Comparison of ENCODE assay signal across 7 mouse cellular contexts in genomic region chr5:34526477-34526775, GRCm38 (mm10). TPM values are rescaled to one million over a fixed set of nuclear protein-coding genes. Genes with fewer than 3 reads are reported as not detected.
A peak's percentile ranks its signal among the peaks of the same experiment; 100 is the strongest.
DNase-seq lines count a peak whose midpoint lies in the region; ATAC-seq and TF ChIP-seq lines count a peak whose summit lies in the region.

No protein-coding gene starts in this region.

- no peaks in the 10 kb centered on the region for H3K9me3 ChIP-seq in kidney, postnatal 0 days (replicated peaks; ENCODE audit: low read length)
- no peaks in the 10 kb centered on the region for H3K9me3 ChIP-seq in ES-E14 (ENCODE audit: control insufficient read depth, insufficient read depth, low read depth, low read length)
- no peaks in the 10 kb centered on the region for H3K9me3 ChIP-seq in liver, embryonic 16.5 days (replicated peaks; ENCODE audit: control insufficient read depth, low read length)

- no peak for TF ChIP-seq POLR2A in cortical plate, adult 2 months (IDR thresholded peaks at IDR 0.05; ENCODE audit: extremely low read depth, insufficient read depth, low read length)

- peaks cover 2% of the 10 kb centered on the region; the same call in 1 of the 2 replicates for H3K4me1 ChIP-seq in kidney, postnatal 0 days (replicated peaks; ENCODE audit: insufficient read depth, low read length)
- 0 out of 4 replicates have a peak, but pooled peaks cover 0 to 6% of the 10 kb centered on the region in 2 experiments for H3K4me1 ChIP-seq in ES-E14 (ENCODE audit: control insufficient read depth in 2 of 2, insufficient read depth in 2 of 2, low read length in 2 of 2, poor library complexity in 1 of 2)
- H3K4me1 ChIP-seq in cortical plate, adult 2 months (ENCODE audit: control insufficient read depth, insufficient read depth, low read length): no peaks in the 10 kb centered on the region
- peaks cover 18% of the 10 kb centered on the region for H3K4me1 ChIP-seq in liver, embryonic 16.5 days (ENCODE audit: control insufficient read depth, low read depth, low read length)

- H3K9ac ChIP-seq in kidney, postnatal 0 days (ENCODE audit: low read depth, low read length): no peak overlapping the region
- H3K9ac ChIP-seq in ES-E14 (ENCODE audit: insufficient read depth, low read depth, low read length, poor library complexity, severe bottlenecking): no peak overlapping the region
- H3K9ac ChIP-seq in liver, embryonic 16.5 days (ENCODE audit: low read depth, low read length): peak overlapping the region; percentile 72

- ATAC-seq in kidney, postnatal 0 days (replicated peaks; ENCODE audit: low FRiP score, low read depth): no peak
- ATAC-seq in liver, embryonic 16.5 days (ENCODE audit: low read depth): no peak

- no peaks in the 10 kb centered on the region for H3K27me3 ChIP-seq in kidney, postnatal 0 days (ENCODE audit: insufficient read depth, low read length)
- no peaks in the 10 kb centered on the region; the same call in 1 of the 2 replicates for H3K27me3 ChIP-seq in liver, embryonic 16.5 days (ENCODE audit: control insufficient read depth, insufficient read depth, low read depth, low read length)

- no peak for DNase-seq in kidney, postnatal 0 days (ENCODE audit: low spot score)
- no peak for DNase-seq in kidney, adult 18-20 months
- DNase-seq in ES-E14 (ENCODE audit: low read depth, low spot score): peak; percentile 12
- no peak for DNase-seq in T-cell, adult 2 months (ENCODE audit: low spot score)
- no peak for DNase-seq in thymus, postnatal 36 days

- no peaks in the 10 kb centered on the region for H3K36me3 ChIP-seq in kidney, postnatal 0 days (ENCODE audit: insufficient read depth, low read length)
- H3K36me3 ChIP-seq in ES-E14 (ENCODE audit: control insufficient read depth, insufficient read depth, low read length, poor library complexity, severe bottlenecking): no peaks in the 10 kb centered on the region
- H3K36me3 ChIP-seq in liver, embryonic 16.5 days (ENCODE audit: control insufficient read depth, insufficient read depth): no peaks in the 10 kb centered on the region

- H3K4me2 ChIP-seq in kidney, postnatal 0 days (ENCODE audit: low read length): peak overlapping the region; percentile 59
- H3K4me2 ChIP-seq in liver, embryonic 16.5 days (ENCODE audit: low read depth, low read length): peak overlapping the region; percentile 83

- 51% methylated on average over 5 of the region's 5 CpGs for WGBS in kidney, postnatal 0 days
- 54% methylated on average over 5 of the region's 5 CpGs for WGBS in liver, embryonic 16.5 days (ENCODE audit: insufficient replicate concordance)

- H3K4me3 ChIP-seq in kidney, postnatal 0 days (replicated peaks; ENCODE audit: low read depth, low read length): no peak overlapping the region
- peak overlapping the region in 1 of 2 experiments; percentile 79; a peak in 1 of 4 replicates for H3K4me3 ChIP-seq in ES-E14 (ENCODE audit: insufficient read depth in 1 of 2, low read depth in 1 of 2, low read length in 2 of 2, poor library complexity in 1 of 2, severe bottlenecking in 1 of 2)
- 0 out of 2 replicates have a peak overlapping the region, but pooled peaks have one; percentile 39 for H3K4me3 ChIP-seq in cortical plate, adult 2 months (ENCODE audit: insufficient read depth, low read length)
- H3K4me3 ChIP-seq in liver, embryonic 16.5 days (ENCODE audit: low read depth, low read length): peak overlapping the region; percentile 81

- in situ Hi-C loops in ES-E14 (cut with MboI; ENCODE audit: low sequenced_read_pairs in 2 of 2, unreplicated experiment in 2 of 2): no loop called here

- no peak for TF ChIP-seq CTCF in kidney, postnatal 0 days (IDR thresholded peaks at IDR 0.05; ENCODE audit: low read depth)
- no peak for TF ChIP-seq CTCF in cortical plate, adult 2 months (IDR thresholded peaks at IDR 0.05; ENCODE audit: extremely low read depth, insufficient read depth, low read length)

- H3K27ac ChIP-seq in kidney, postnatal 0 days: no peak overlapping the region
- H3K27ac ChIP-seq in ES-E14 (ENCODE audit: insufficient read depth, low read depth, low read length, poor library complexity, severe bottlenecking): no peak overlapping the region
- H3K27ac ChIP-seq in cortical plate, adult 2 months (ENCODE audit: insufficient read depth, low read length): no peak overlapping the region
- peak overlapping the region; percentile 78 for H3K27ac ChIP-seq in liver, embryonic 16.5 days (ENCODE audit: low read length)

TF ChIP-seq in ES-E14, 5 proteins besides CTCF, POLR2A, EP300 and RAD21:
- TF ChIP-seq CHD2 (IDR thresholded peaks at IDR 0.05; ENCODE audit: low read depth, low read length) (no peak), MAFK (IDR thresholded peaks at IDR 0.05; ENCODE audit: insufficient read depth, low read depth, low read length) (no peak), ZNF384 (IDR thresholded peaks at IDR 0.05; ENCODE audit: low read depth, low read length) (no peak), ZC3H11A (IDR thresholded peaks at IDR 0.05; ENCODE audit: borderline replicate concordance, low read depth, low read length) (no peak), HCFC1 (IDR thresholded peaks at IDR 0.05; ENCODE audit: borderline replicate concordance, insufficient read depth, low read length) (no peak)

RNA-seq across cellular contexts. Expression of gene Sh3bp2, which starts 0.8 kb away (rescaled TPM):
- 6.2 and 8.9 TPM in 2 replicates for polyA plus RNA-seq in kidney, postnatal 0 days (2015; fragmentation: Nextera tagmentation; extraction: Ambion mirVana)
- total RNA-seq in ES-E14 (2012; rRNA removed): 2.4 and 3.4 TPM in 2 replicates
- polyA plus RNA-seq in cortical plate, adult 2 months (2012; rRNA removed): 3.5 TPM in 2 replicates
- 6.5 and 6.8 TPM in 2 replicates for polyA plus RNA-seq in liver, embryonic 16.5 days (2015; fragmentation: Nextera tagmentation; extraction: Ambion mirVana)

RNA-seq across cellular contexts. Expression of gene Tnip2, which starts 12.6 kb away (rescaled TPM):
- 16.5 and 17.6 TPM in 2 replicates for polyA plus RNA-seq in kidney, postnatal 0 days (2015; fragmentation: Nextera tagmentation; extraction: Ambion mirVana)
- total RNA-seq in ES-E14 (2012; rRNA removed): 17.0 and 17.7 TPM in 2 replicates
- 27.3 and 38.6 TPM in 2 replicates for polyA plus RNA-seq in cortical plate, adult 2 months (2012; rRNA removed)
- 6.2 and 6.3 TPM in 2 replicates for polyA plus RNA-seq in liver, embryonic 16.5 days (2015; fragmentation: Nextera tagmentation; extraction: Ambion mirVana)

RNA-seq across cellular contexts. Expression of gene Add1, which starts 47.0 kb away (rescaled TPM):
- 130 and 143 TPM in 2 replicates for polyA plus RNA-seq in kidney, postnatal 0 days (2015; fragmentation: Nextera tagmentation; extraction: Ambion mirVana)
- total RNA-seq in ES-E14 (2012; rRNA removed): 57.5 and 78.4 TPM in 2 replicates
- polyA plus RNA-seq in cortical plate, adult 2 months (2012; rRNA removed): 375 and 376 TPM in 2 replicates
- 122 and 133 TPM in 2 replicates for polyA plus RNA-seq in liver, embryonic 16.5 days (2015; fragmentation: Nextera tagmentation; extraction: Ambion mirVana)
